Mouse (Mus musculus): ENCODE results near the gene Samd4. TPM values are rescaled to one million over a fixed set of nuclear protein-coding genes. Genes with fewer than 3 reads are reported as not detected.
A peak's percentile ranks its signal among the peaks of the same experiment; 100 is the strongest.

Samd4 gene
- polyA plus RNA-seq, 1 experiment = 17.6 TPM

DNA sequence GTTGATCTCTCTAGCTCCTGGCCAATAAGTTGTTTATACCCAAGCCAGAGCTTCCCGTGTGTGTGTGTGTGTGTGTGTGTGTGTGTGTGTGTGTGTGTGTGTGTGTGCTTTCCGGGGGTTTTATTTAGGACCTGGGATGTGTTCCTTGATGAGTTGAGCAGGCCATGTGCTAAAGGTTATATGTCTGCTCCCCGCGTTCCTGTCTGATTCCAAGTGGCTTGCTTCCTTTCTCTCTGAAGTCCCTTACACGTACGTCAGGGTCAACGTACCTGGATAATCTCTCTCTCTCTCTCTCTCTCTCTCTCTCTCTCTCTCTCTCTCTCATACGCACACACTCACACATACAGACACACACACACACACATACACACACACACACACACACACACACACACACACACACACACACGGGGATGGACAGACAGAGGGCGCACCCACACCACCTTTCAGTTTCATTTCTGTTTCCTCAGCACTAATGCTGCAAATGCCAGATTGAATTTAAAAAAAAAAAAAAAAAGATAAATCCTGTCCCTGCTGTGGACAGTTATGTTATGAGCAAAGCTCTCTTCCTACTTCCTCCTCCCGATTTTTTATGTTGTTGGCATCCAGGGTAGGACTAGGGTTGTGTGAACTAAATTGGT, 117.6 kb downstream of the Samd4 start:
- no peak for TF ChIP-seq POLR2A (IDR thresholded peaks at IDR 0.05; ENCODE audit: insufficient read depth, low read length)
- no peak for TF ChIP-seq EP300 (IDR thresholded peaks at IDR 0.05; ENCODE audit: insufficient read depth, low read depth, low read length)
- TF ChIP-seq CTCF (IDR thresholded peaks at IDR 0.05; ENCODE audit: low read depth, low read length) = no peak
- H3K9me3 ChIP-seq (replicated peaks; ENCODE audit: control insufficient read depth, insufficient read depth, low read length, poor library complexity, severe bottlenecking) = no peaks in the 10 kb centered on the region
- no peaks in the 10 kb centered on the region for H3K36me3 ChIP-seq (ENCODE audit: control insufficient read depth, insufficient read depth, low read length, poor library complexity, severe bottlenecking)
- H3K9ac ChIP-seq (ENCODE audit: low read depth, poor library complexity, severe bottlenecking) = no peak overlapping the region
- no peak overlapping the region for H3K27ac ChIP-seq (ENCODE audit: insufficient read depth, low read length)
- H3K27me3 ChIP-seq (ENCODE audit: control insufficient read depth, insufficient read depth, low read length, poor library complexity, severe bottlenecking) = no peaks in the 10 kb centered on the region
- no peak overlapping the region for H3K4me3 ChIP-seq (ENCODE audit: low read depth, low read length)
- no peaks in the 10 kb centered on the region for H3K4me1 ChIP-seq (ENCODE audit: control insufficient read depth, insufficient read depth, low read length)

DNA sequence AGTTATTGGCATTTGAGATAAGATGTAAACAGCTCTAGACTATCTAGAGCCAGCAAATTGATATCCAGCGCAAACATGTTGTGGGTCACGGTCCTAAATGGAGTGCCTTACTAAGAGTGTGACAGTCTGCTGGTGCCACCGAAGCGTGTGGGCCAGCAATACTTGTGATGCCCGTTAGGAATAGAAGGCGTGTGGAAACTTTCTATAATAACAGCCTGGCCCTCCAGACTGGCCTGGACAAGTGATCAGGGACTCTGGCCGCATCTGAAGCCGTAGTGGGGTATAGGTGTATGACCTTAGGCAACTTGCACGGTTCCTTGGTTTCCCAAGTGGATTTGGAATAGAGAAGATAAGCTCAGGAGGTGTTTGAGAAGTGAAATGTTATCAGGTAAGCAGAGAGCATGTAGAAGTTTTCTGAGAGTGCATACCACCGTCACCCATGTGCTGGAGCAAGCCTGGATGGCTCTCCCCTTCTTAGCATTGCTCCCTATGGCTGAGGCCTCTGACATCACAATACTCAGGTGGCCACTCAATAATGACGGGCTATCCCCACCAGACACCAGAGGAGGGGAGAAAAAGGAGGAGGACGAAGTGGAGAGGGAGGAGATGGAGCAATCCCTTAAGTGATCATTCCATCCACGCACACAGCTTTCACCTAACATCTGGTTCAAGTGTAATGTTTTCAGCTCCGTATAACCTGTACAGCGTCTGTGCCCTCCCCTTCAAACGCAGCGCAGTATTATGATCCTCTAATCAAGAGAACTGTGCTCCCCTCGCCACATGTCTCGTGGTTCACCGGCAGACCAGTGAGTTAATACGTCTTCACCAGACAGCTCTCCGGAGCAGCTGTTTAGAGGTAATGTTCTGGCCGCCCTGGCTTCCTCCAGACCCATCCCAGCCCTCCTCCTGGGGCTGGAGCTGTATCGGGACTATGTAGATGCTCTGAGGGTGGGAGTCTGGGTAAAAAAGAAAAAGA, 118.4 kb downstream of the Samd4 start:
- no peaks in the 10 kb centered on the region for H3K9me3 ChIP-seq (replicated peaks; ENCODE audit: control insufficient read depth, insufficient read depth, low read length, poor library complexity, severe bottlenecking)
- H3K9ac ChIP-seq (ENCODE audit: low read depth, poor library complexity, severe bottlenecking) = no peak overlapping the region
- H3K27ac ChIP-seq (ENCODE audit: insufficient read depth, low read length) = no peak overlapping the region
- H3K27me3 ChIP-seq (ENCODE audit: control insufficient read depth, insufficient read depth, low read length, poor library complexity, severe bottlenecking) = no peaks in the 10 kb centered on the region
- TF ChIP-seq POLR2A (IDR thresholded peaks at IDR 0.05; ENCODE audit: insufficient read depth, low read length) = no peak
- no peak for TF ChIP-seq CTCF (IDR thresholded peaks at IDR 0.05; ENCODE audit: low read depth, low read length)
- TF ChIP-seq EP300 (IDR thresholded peaks at IDR 0.05; ENCODE audit: insufficient read depth, low read depth, low read length) = no peak
- H3K36me3 ChIP-seq (ENCODE audit: control insufficient read depth, insufficient read depth, low read length, poor library complexity, severe bottlenecking) = no peaks in the 10 kb centered on the region
- no peak overlapping the region for H3K4me3 ChIP-seq (ENCODE audit: low read depth, low read length)
- H3K4me1 ChIP-seq (ENCODE audit: control insufficient read depth, insufficient read depth, low read length) = no peaks in the 10 kb centered on the region

DNA sequence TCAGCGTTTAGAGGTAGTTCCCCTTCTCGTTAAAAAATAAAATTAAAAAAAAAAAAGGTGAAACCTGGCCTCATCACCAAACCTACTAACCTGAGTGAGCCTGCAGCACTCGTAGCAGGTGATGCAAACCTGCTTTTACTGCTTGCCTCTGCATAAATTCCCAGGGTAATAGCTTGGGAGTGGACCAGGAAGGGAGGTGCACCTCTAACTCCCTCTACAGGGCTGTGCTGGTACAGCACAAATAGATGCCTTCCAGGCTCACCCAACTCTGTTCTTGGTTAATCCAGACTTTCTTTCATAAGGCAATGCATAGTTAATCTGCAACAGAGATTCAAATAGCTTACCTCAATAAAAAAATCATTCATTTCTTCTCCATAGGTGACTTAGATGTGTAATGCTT, 121.5 kb downstream of the Samd4 start:
- no peaks in the 10 kb centered on the region for H3K27me3 ChIP-seq (ENCODE audit: control insufficient read depth, insufficient read depth, low read length, poor library complexity, severe bottlenecking)
- H3K9me3 ChIP-seq (replicated peaks; ENCODE audit: control insufficient read depth, insufficient read depth, low read length, poor library complexity, severe bottlenecking) = no peaks in the 10 kb centered on the region
- H3K27ac ChIP-seq (ENCODE audit: insufficient read depth, low read length) = no peak overlapping the region
- no peaks in the 10 kb centered on the region for H3K36me3 ChIP-seq (ENCODE audit: control insufficient read depth, insufficient read depth, low read length, poor library complexity, severe bottlenecking)
- no peak overlapping the region for H3K4me3 ChIP-seq (ENCODE audit: low read depth, low read length)
- no peaks in the 10 kb centered on the region for H3K4me1 ChIP-seq (ENCODE audit: control insufficient read depth, insufficient read depth, low read length)
- peak; percentile 56 for TF ChIP-seq CTCF (IDR thresholded peaks at IDR 0.05; ENCODE audit: low read depth, low read length)
- no peak for TF ChIP-seq EP300 (IDR thresholded peaks at IDR 0.05; ENCODE audit: insufficient read depth, low read depth, low read length)
- TF ChIP-seq POLR2A (IDR thresholded peaks at IDR 0.05; ENCODE audit: insufficient read depth, low read length) = no peak
- H3K9ac ChIP-seq (ENCODE audit: low read depth, poor library complexity, severe bottlenecking) = no peak overlapping the region

DNA sequence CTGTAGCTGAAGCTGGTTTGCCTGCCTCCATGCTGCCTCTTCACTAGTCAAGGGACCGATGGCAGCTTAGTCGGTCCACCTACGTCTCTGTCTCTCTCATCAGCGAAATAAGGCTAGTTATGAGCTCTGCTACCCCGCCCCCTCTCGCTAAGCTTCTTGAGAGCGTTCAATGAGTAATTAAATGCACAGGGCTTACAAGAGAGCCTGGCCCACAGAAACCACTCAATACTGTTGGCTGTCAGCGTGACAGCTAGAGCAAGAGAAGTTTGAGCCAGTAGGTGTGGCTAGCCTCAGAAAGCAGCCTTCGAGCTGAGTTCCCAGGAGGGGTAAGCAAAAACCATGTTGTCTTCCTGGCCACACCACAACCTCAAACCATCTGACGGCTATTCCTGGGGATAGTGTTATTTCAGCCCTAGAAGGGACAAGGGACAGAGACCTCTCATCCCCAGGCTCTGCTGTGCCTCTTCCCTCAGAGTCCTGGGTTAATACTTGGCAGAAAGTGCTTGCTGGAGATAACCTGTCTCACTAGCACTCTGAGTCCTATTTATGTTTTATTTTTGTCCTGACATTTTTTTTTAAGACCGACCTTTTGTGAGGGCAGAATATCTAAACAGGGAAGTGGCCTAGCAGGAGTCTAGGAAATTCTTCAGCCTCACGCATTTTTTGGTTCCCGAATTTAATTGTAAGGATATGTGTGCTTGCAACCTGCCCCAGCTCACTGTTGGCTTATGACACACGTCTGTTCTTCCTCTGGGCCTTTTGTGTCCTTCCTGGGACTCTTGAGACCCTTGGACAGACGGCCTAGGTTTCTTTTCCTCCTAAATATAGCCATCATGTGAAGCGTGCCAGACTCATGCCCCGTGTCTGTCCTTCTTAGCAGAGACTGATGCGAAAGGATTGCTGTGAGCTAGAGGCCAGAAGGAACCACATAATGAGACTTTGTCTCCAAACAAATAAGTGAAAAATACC, 128.8 kb downstream of the Samd4 start:
- no peaks in the 10 kb centered on the region for H3K27me3 ChIP-seq (ENCODE audit: control insufficient read depth, insufficient read depth, low read length, poor library complexity, severe bottlenecking)
- H3K27ac ChIP-seq (ENCODE audit: insufficient read depth, low read length) = no peak overlapping the region
- no peaks in the 10 kb centered on the region for H3K4me1 ChIP-seq (ENCODE audit: control insufficient read depth, insufficient read depth, low read length)

DNA sequence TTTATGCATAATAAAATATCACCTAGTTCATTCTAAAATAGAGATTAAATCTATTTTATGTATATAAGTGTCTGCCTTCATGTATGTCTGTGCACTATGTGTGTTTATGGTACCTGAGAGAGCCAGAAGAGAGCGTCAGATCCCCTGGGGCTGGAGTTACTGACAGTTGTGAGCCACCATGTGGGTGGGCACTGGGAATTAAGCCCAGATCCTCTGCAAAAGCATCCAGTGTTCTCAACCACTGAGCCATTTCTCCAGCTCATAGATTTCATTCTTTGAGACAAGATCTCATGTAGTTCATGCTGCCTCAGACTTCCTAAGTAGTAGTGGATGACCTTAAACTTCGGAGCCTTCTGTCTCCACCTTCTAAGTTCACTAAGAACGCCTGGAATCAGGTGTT, 133.0 kb downstream of the Samd4 start:
- H3K4me1 ChIP-seq (ENCODE audit: control insufficient read depth, insufficient read depth, low read length) = no peaks in the 10 kb centered on the region
- no peaks in the 10 kb centered on the region for H3K27me3 ChIP-seq (ENCODE audit: control insufficient read depth, insufficient read depth, low read length, poor library complexity, severe bottlenecking)
- H3K9ac ChIP-seq (ENCODE audit: low read depth, poor library complexity, severe bottlenecking) = no peak overlapping the region
- no peak overlapping the region for H3K4me3 ChIP-seq (ENCODE audit: low read depth, low read length)
- no peaks in the 10 kb centered on the region for H3K9me3 ChIP-seq (replicated peaks; ENCODE audit: control insufficient read depth, insufficient read depth, low read length, poor library complexity, severe bottlenecking)
- H3K36me3 ChIP-seq (ENCODE audit: control insufficient read depth, insufficient read depth, low read length, poor library complexity, severe bottlenecking) = no peaks in the 10 kb centered on the region
- H3K27ac ChIP-seq (ENCODE audit: insufficient read depth, low read length) = no peak overlapping the region
- TF ChIP-seq CTCF (IDR thresholded peaks at IDR 0.05; ENCODE audit: low read depth, low read length) = no peak
- no peak for TF ChIP-seq POLR2A (IDR thresholded peaks at IDR 0.05; ENCODE audit: insufficient read depth, low read length)
- TF ChIP-seq EP300 (IDR thresholded peaks at IDR 0.05; ENCODE audit: insufficient read depth, low read depth, low read length) = no peak

More for the DNA sequence above, 128.8 kb downstream of the Samd4 start:
- H3K36me3 ChIP-seq (ENCODE audit: control insufficient read depth, insufficient read depth, low read length, poor library complexity, severe bottlenecking) = no peaks in the 10 kb centered on the region
- TF ChIP-seq EP300 (IDR thresholded peaks at IDR 0.05; ENCODE audit: insufficient read depth, low read depth, low read length) (no peak), POLR2A (IDR thresholded peaks at IDR 0.05; ENCODE audit: insufficient read depth, low read length) (no peak), CTCF (IDR thresholded peaks at IDR 0.05; ENCODE audit: low read depth, low read length) (no peak)
- no peaks in the 10 kb centered on the region for H3K9me3 ChIP-seq (replicated peaks; ENCODE audit: control insufficient read depth, insufficient read depth, low read length, poor library complexity, severe bottlenecking)
- no peak overlapping the region for H3K9ac ChIP-seq (ENCODE audit: low read depth, poor library complexity, severe bottlenecking)
- no peak overlapping the region for H3K4me3 ChIP-seq (ENCODE audit: low read depth, low read length)
